Mouse (Mus musculus) ES-Bruce4 (cell line): Measurements from ENCODE around the gene Gnptg. TPM values are rescaled to one million over a fixed set of nuclear protein-coding genes. Genes with fewer than 3 reads are reported as not detected.

Experiments used
- H3K27ac ChIP-seq: 2 replicates; pipeline ENCODE4 v1.5.1; 2012; ENCODE audit warnings: low read length, inconsistent platforms; ENCODE audit not compliant: insufficient read depth
- H3K27me3 ChIP-seq: 2 replicates; pipeline ENCODE4 v1.6.1; 2012; ENCODE audit warnings: mild to moderate bottlenecking, low read length, inconsistent platforms; ENCODE audit not compliant: control insufficient read depth, poor library complexity, insufficient read depth, severe bottlenecking
- H3K36me3 ChIP-seq: 2 replicates; pipeline ENCODE4 v1.6.1; 2012; ENCODE audit warnings: inconsistent platforms, mild to moderate bottlenecking, low read length, moderate library complexity; ENCODE audit not compliant: control insufficient read depth, poor library complexity, insufficient read depth, severe bottlenecking
- H3K4me1 ChIP-seq: one replicate; pipeline ENCODE4 v1.8.1; 2011; ENCODE audit warnings: low read length; ENCODE audit not compliant: control insufficient read depth, insufficient read depth
- H3K4me3 ChIP-seq: 2 replicates; pipeline ENCODE4 v1.5.1; 2011; ENCODE audit warnings: low read depth, mild to moderate bottlenecking, low read length
- H3K9ac ChIP-seq: 2 replicates; pipeline ENCODE4 v1.6.1; 2012; ENCODE audit warnings: low read depth, mild to moderate bottlenecking, inconsistent platforms; ENCODE audit not compliant: poor library complexity, severe bottlenecking
- H3K9me3 ChIP-seq: replicated peaks from 2 replicates; pipeline ENCODE4 v1.6.1; 2012; ENCODE audit warnings: mild to moderate bottlenecking, low read length, inconsistent platforms; ENCODE audit not compliant: control insufficient read depth, poor library complexity, insufficient read depth, severe bottlenecking
- CTCF ChIP-seq: IDR thresholded peaks from one replicate; pipeline ENCODE4 v1.8.1; 2011; ENCODE audit warnings: low read depth, low read length
- EP300 ChIP-seq: IDR thresholded peaks from 2 replicates; pipeline ENCODE4 v1.6.1; 2011; ENCODE audit warnings: low read depth, low read length; ENCODE audit not compliant: insufficient read depth
- POLR2A ChIP-seq: IDR thresholded peaks from one replicate; pipeline ENCODE4 v1.8.1; 2011; ENCODE audit warnings: low read length; ENCODE audit not compliant: insufficient read depth
- polyA plus RNA-seq: library from polyadenylated mRNA; stranded (reverse); fragments of >200 nt; gene quantifications from 2 replicates; pipeline ENCODE4 v1.2.4, GENCODE M21; 2011; ENCODE audit warnings: low read depth; ENCODE audit not compliant: missing spikeins, insufficient read depth, insufficient read length

Gnptg gene
- polyA plus RNA-seq, 1 experiment, result 15.2 TPM

- H3K36me3 ChIP-seq, result peaks cover 7% of the 10 kb centered on the region
Measured at GRCm38 (mm10) chr17:25274571-25275346, 34.8 kb upstream of the Gnptg start, which contains the start of gene Ube2i. TSS of gene Ube2i (minus strand) at chr17:25274622.

GRCm38 (mm10) chr17:25273706-25274501 is 34.0 kb upstream of the Gnptg start:
- H3K9ac ChIP-seq, result peak overlapping the region; percentile 91
- H3K4me1 ChIP-seq, result peaks cover 2% of the 10 kb centered on the region
- H3K36me3 ChIP-seq, result peaks cover 14% of the 10 kb centered on the region
- H3K4me3 ChIP-seq, result peak overlapping the region; percentile 95
- H3K9me3 ChIP-seq, result no peaks in the 10 kb centered on the region
- no peaks in the 10 kb centered on the region for H3K27me3 ChIP-seq
- TF ChIP-seq CTCF, result peak; percentile 51
- no peak for TF ChIP-seq POLR2A
- 0 out of 2 replicates have a peak, but pooled peaks have one; percentile 22 for TF ChIP-seq EP300
- H3K27ac ChIP-seq, result peak overlapping the region; percentile 89

More at GRCm38 (mm10) chr17:25274571-25275346, 34.8 kb upstream of the Gnptg start, which contains the start of gene Ube2i:
- TF ChIP-seq EP300, result no peak
- TF ChIP-seq CTCF, result no peak
- no peak for TF ChIP-seq POLR2A
- H3K9ac ChIP-seq, result peak within 1 kb of the TSS; percentile 91
- H3K27ac ChIP-seq, result peak within 1 kb of the TSS; percentile 89
- no peaks in the 10 kb centered on the region for H3K27me3 ChIP-seq
- peaks cover 2% of the 10 kb centered on the region for H3K4me1 ChIP-seq
- no peaks in the 10 kb centered on the region for H3K9me3 ChIP-seq
- H3K4me3 ChIP-seq, result peak within 1 kb of the TSS; percentile 95

- H3K27ac ChIP-seq, result peak overlapping the region; percentile 89
- peak overlapping the region; percentile 91 for H3K9ac ChIP-seq
- H3K4me3 ChIP-seq, result peak overlapping the region; percentile 95
- no peaks in the 10 kb centered on the region for H3K9me3 ChIP-seq
- no peaks in the 10 kb centered on the region for H3K27me3 ChIP-seq
- peaks cover 22% of the 10 kb centered on the region for H3K36me3 ChIP-seq
- peaks cover 2% of the 10 kb centered on the region for H3K4me1 ChIP-seq
- no peak for TF ChIP-seq EP300
- no peak for TF ChIP-seq CTCF
- TF ChIP-seq POLR2A, result no peak
Measured at GRCm38 (mm10) chr17:25272951-25273705, 33.2 kb upstream of the Gnptg start.

- no peak for TF ChIP-seq EP300
- no peak for TF ChIP-seq CTCF
- no peak for TF ChIP-seq POLR2A
Measured at GRCm38 (mm10) chr17:25272326-25272725, 32.4 kb upstream of the Gnptg start.

GRCm38 (mm10) chr17:25270795-25271335 is 30.9 kb upstream of the Gnptg start:
- 0 out of 2 replicates have a peak overlapping the region, but pooled peaks have one; percentile 6 for H3K4me3 ChIP-seq
- H3K27ac ChIP-seq, result no peak overlapping the region
- H3K36me3 ChIP-seq, result peaks cover 45% of the 10 kb centered on the region
- TF ChIP-seq EP300 (no peak), POLR2A (no peak), CTCF (no peak)
- peak overlapping the region; percentile 91; the same call in 1 of the 2 replicates for H3K9ac ChIP-seq
- H3K9me3 ChIP-seq, result no peaks in the 10 kb centered on the region
- no peaks in the 10 kb centered on the region for H3K27me3 ChIP-seq
- H3K4me1 ChIP-seq, result peaks cover 2% of the 10 kb centered on the region

More at GRCm38 (mm10) chr17:25272326-25272725, 32.4 kb upstream of the Gnptg start:
- Histone ChIP-seq H3K9ac (peak overlapping the region; percentile 91), H3K4me3 (peak overlapping the region; percentile 95), H3K27me3 (no peaks in the 10 kb centered on the region), H3K27ac (peak overlapping the region; percentile 60; the same call in 1 of the 2 replicates), H3K9me3 (no peaks in the 10 kb centered on the region), H3K4me1 (peaks cover 2% of the 10 kb centered on the region), H3K36me3 (peaks cover 30% of the 10 kb centered on the region)
